Mouse (Mus musculus): Measurements from ENCODE around the gene Prpf6. TPM values are rescaled to one million over a fixed set of nuclear protein-coding genes. Genes with fewer than 3 reads are reported as not detected.

Prpf6 gene
- polyA plus RNA-seq, 1 experiment from 2014 or later = 69.5 TPM

- H3K4me1 ChIP-seq = peaks cover 47% of the 10 kb centered on the region
- 0 out of 2 replicates have a peak, but pooled peaks have one; percentile 33 for ATAC-seq (replicated peaks; ENCODE audit: low FRiP score)
- under 1% methylated on average over 43 of the region's 43 CpGs for WGBS
- H3K4me2 ChIP-seq = peak within 1 kb of the TSS; percentile 84
- peak within 1 kb of the TSS; percentile 49 for H3K9ac ChIP-seq
- peak within 1 kb of the TSS; percentile 55 for H3K4me3 ChIP-seq (replicated peaks)
- H3K36me3 ChIP-seq = no peaks in the 10 kb centered on the region
- H3K27ac ChIP-seq = peak within 1 kb of the TSS; percentile 39; the same call in 1 of the 2 replicates
- H3K9me3 ChIP-seq (replicated peaks) = no peaks in the 10 kb centered on the region
- peaks cover 70% of the 10 kb centered on the region for H3K27me3 ChIP-seq
These were observed 79.7 kb downstream of the Prpf6 start, which contains the start of gene Sox18 for GRCm38 (mm10) chr2:181671326-181671725. Gene Sox18, minus strand, starts transcription at chr2:181671640.

- Histone ChIP-seq H3K27ac (no peak overlapping the region), H3K4me2 (peak overlapping the region; percentile 84), H3K9me3 (replicated peaks) (no peaks in the 10 kb centered on the region), H3K4me1 (peaks cover 47% of the 10 kb centered on the region), H3K4me3 (replicated peaks) (no peak overlapping the region), H3K27me3 (peaks cover 70% of the 10 kb centered on the region), H3K9ac (no peak overlapping the region; the same call in 1 of the 2 replicates), H3K36me3 (no peaks in the 10 kb centered on the region)
- ATAC-seq (replicated peaks; ENCODE audit: low FRiP score) = no peak
- 27% methylated on average over 7 of the region's 7 CpGs for WGBS
These were observed 80.3 kb downstream of the Prpf6 start for GRCm38 (mm10) chr2:181671984-181672383.

GRCm38 (mm10) chr2:181673501-181673900 lies 81.8 kb downstream of the Prpf6 start:
- Histone ChIP-seq H3K4me1 (peaks cover 47% of the 10 kb centered on the region), H3K27ac (no peak overlapping the region), H3K9ac (no peak overlapping the region), H3K4me2 (no peak overlapping the region), H3K27me3 (peaks cover 61% of the 10 kb centered on the region), H3K9me3 (replicated peaks) (no peaks in the 10 kb centered on the region), H3K4me3 (replicated peaks) (no peak overlapping the region), H3K36me3 (no peaks in the 10 kb centered on the region)
- no peak for ATAC-seq (replicated peaks; ENCODE audit: low FRiP score)
- 48% methylated on average over 1 of the region's 1 CpGs for WGBS

GRCm38 (mm10) chr2:181674934-181675333 lies 83.3 kb downstream of the Prpf6 start:
- ATAC-seq (replicated peaks; ENCODE audit: low FRiP score) = no peak
- Histone ChIP-seq H3K36me3 (no peaks in the 10 kb centered on the region), H3K4me2 (no peak overlapping the region; the same call in 1 of the 2 replicates), H3K27ac (peak overlapping the region; percentile 19; the same call in 1 of the 2 replicates), H3K4me1 (peaks cover 52% of the 10 kb centered on the region), H3K9ac (no peak overlapping the region), H3K27me3 (peaks cover 47% of the 10 kb centered on the region), H3K4me3 (replicated peaks) (no peak overlapping the region), H3K9me3 (replicated peaks) (no peaks in the 10 kb centered on the region)
- 77% methylated on average over 4 of the region's 4 CpGs for WGBS

- Histone ChIP-seq H3K4me3 (replicated peaks) (peak overlapping the region; percentile 31), H3K27ac (peak overlapping the region; percentile 77), H3K9me3 (replicated peaks) (no peaks in the 10 kb centered on the region), H3K4me2 (peak overlapping the region; percentile 55), H3K4me1 (peaks cover 47% of the 10 kb centered on the region), H3K27me3 (peaks cover 41% of the 10 kb centered on the region), H3K9ac (0 out of 2 replicates have a peak overlapping the region, but pooled peaks have one; percentile 18), H3K36me3 (no peaks in the 10 kb centered on the region)
- ATAC-seq (replicated peaks; ENCODE audit: low FRiP score) = peak; percentile 40
- WGBS = 3% methylated on average over 14 of the region's 14 CpGs
These were observed 83.8 kb downstream of the Prpf6 start for GRCm38 (mm10) chr2:181675454-181675853.

GRCm38 (mm10) chr2:181676424-181676823 lies 84.8 kb downstream of the Prpf6 start:
- H3K9ac ChIP-seq = no peak overlapping the region
- no peak overlapping the region for H3K4me3 ChIP-seq (replicated peaks)
- 44% methylated on average over 2 of the region's 2 CpGs for WGBS
- H3K27ac ChIP-seq = peak overlapping the region; percentile 77
- H3K27me3 ChIP-seq = peaks cover 32% of the 10 kb centered on the region
- peaks cover 46% of the 10 kb centered on the region for H3K4me1 ChIP-seq
- no peaks in the 10 kb centered on the region for H3K9me3 ChIP-seq (replicated peaks)
- no peaks in the 10 kb centered on the region for H3K36me3 ChIP-seq
- no peak for ATAC-seq (replicated peaks; ENCODE audit: low FRiP score)
- H3K4me2 ChIP-seq = no peak overlapping the region

GRCm38 (mm10) chr2:181677096-181677754 lies 85.6 kb downstream of the Prpf6 start:
- H3K27ac ChIP-seq = peak overlapping the region; percentile 77

GRCm38 (mm10) chr2:181677755-181678098 lies 86.1 kb downstream of the Prpf6 start:
- Histone ChIP-seq H3K4me2 (no peak overlapping the region), H3K4me1 (peaks cover 43% of the 10 kb centered on the region), H3K4me3 (replicated peaks) (no peak overlapping the region), H3K27me3 (peaks cover 19% of the 10 kb centered on the region), H3K36me3 (no peaks in the 10 kb centered on the region), H3K27ac (peak overlapping the region; percentile 77), H3K9me3 (replicated peaks) (no peaks in the 10 kb centered on the region), H3K9ac (no peak overlapping the region)
- ATAC-seq (replicated peaks; ENCODE audit: low FRiP score) = no peak
- WGBS = 48% methylated on average over 3 of the region's 3 CpGs

More at GRCm38 (mm10) chr2:181677096-181677754, 85.6 kb downstream of the Prpf6 start:
- H3K9me3 ChIP-seq (replicated peaks) = no peaks in the 10 kb centered on the region
- no peak overlapping the region for H3K4me2 ChIP-seq
- H3K9ac ChIP-seq = no peak overlapping the region
- ATAC-seq (replicated peaks; ENCODE audit: low FRiP score) = no peak
- H3K36me3 ChIP-seq = no peaks in the 10 kb centered on the region
- H3K4me3 ChIP-seq (replicated peaks) = no peak overlapping the region
- peaks cover 24% of the 10 kb centered on the region for H3K27me3 ChIP-seq
- WGBS = 65% methylated on average over 5 of the region's 5 CpGs
- peaks cover 43% of the 10 kb centered on the region for H3K4me1 ChIP-seq

- no peak overlapping the region for H3K9ac ChIP-seq
- H3K9me3 ChIP-seq (replicated peaks) = no peaks in the 10 kb centered on the region
- no peak overlapping the region for H3K4me3 ChIP-seq (replicated peaks)
- H3K27me3 ChIP-seq = peaks cover 8% of the 10 kb centered on the region
- no peak overlapping the region for H3K27ac ChIP-seq
- H3K4me2 ChIP-seq = no peak overlapping the region
- no peaks in the 10 kb centered on the region for H3K36me3 ChIP-seq
- H3K4me1 ChIP-seq = peaks cover 37% of the 10 kb centered on the region
- 54% methylated on average over 1 of the region's 1 CpGs for WGBS
- ATAC-seq (replicated peaks; ENCODE audit: low FRiP score) = peak; percentile 70
These were observed 87.1 kb downstream of the Prpf6 start for GRCm38 (mm10) chr2:181678780-181679179.

- Histone ChIP-seq H3K27me3 (no peaks in the 10 kb centered on the region), H3K9me3 (replicated peaks) (no peaks in the 10 kb centered on the region), H3K27ac (peak within 1 kb of the TSS; percentile 74), H3K4me1 (peaks cover 28% of the 10 kb centered on the region), H3K9ac (peak within 1 kb of the TSS; percentile 78), H3K36me3 (no peaks in the 10 kb centered on the region), H3K4me2 (peak within 1 kb of the TSS; percentile 91), H3K4me3 (replicated peaks) (peak within 1 kb of the TSS; percentile 71)
- under 1% methylated on average over 67 of the region's 69 CpGs for WGBS
- ATAC-seq (replicated peaks; ENCODE audit: low FRiP score) = peak; percentile 59
These were observed 88.5 kb downstream of the Prpf6 start, which contains the start of gene Tcea2 for GRCm38 (mm10) chr2:181679951-181680715. Gene Tcea2, plus strand, starts transcription at chr2:181680310.

GRCm38 (mm10) chr2:181680716-181681117 lies 89.0 kb downstream of the Prpf6 start:
- H3K36me3 ChIP-seq = no peaks in the 10 kb centered on the region
- H3K9ac ChIP-seq = peak overlapping the region; percentile 78
- ATAC-seq (replicated peaks; ENCODE audit: low FRiP score) = peak; percentile 16
- H3K4me3 ChIP-seq (replicated peaks) = peak overlapping the region; percentile 71
- no peaks in the 10 kb centered on the region for H3K27me3 ChIP-seq
- peaks cover 22% of the 10 kb centered on the region for H3K4me1 ChIP-seq
- no peaks in the 10 kb centered on the region for H3K9me3 ChIP-seq (replicated peaks)
- 14% methylated on average over 7 of the region's 7 CpGs for whole genome bisulfite sequencing
- H3K4me2 ChIP-seq = peak overlapping the region; percentile 91
- peak overlapping the region; percentile 52 for H3K27ac ChIP-seq

- H3K27me3 ChIP-seq = no peaks in the 10 kb centered on the region
- ATAC-seq (replicated peaks; ENCODE audit: low FRiP score) = no peak
- peaks cover 11% of the 10 kb centered on the region for H3K36me3 ChIP-seq
- no peaks in the 10 kb centered on the region for H3K9me3 ChIP-seq (replicated peaks)
- no peak overlapping the region for H3K27ac ChIP-seq
- H3K4me1 ChIP-seq = peaks cover 16% of the 10 kb centered on the region
- no peak overlapping the region for H3K4me2 ChIP-seq
- 93% methylated on average over 1 of the region's 1 CpGs for WGBS
- H3K9ac ChIP-seq = no peak overlapping the region
- H3K4me3 ChIP-seq (replicated peaks) = no peak overlapping the region
These were observed 90.3 kb downstream of the Prpf6 start for GRCm38 (mm10) chr2:181681978-181682377.
